Mouse (Mus musculus): ENCODE data around the gene Ctnnd1.

- TF ChIP-seq CTCF (IDR thresholded peaks at IDR 0.05; ENCODE audit: extremely low read depth, insufficient read depth, low read length) (no peak), POLR2A (IDR thresholded peaks at IDR 0.05; ENCODE audit: extremely low read depth, insufficient read depth, low read length) (no peak)
Measured at GRCm38 (mm10) chr2:84627036-84627435, 23.5 kb downstream of the Ctnnd1 start.

All from cortical plate, adult 2 months (tissue).